Mouse (Mus musculus) liver (tissue): ENCODE measurements at regions not wholly inside any gene's neighbourhood (a gene's known extent, or its start where the extent isn't known, plus 50 kb on each side); places are given as distances from the start of the nearest gene placed in this dataset.

ENCODE experiments used
- DNase-seq: peaks from one replicate; pipeline ENCODE4 v3.0.0-alpha.2; 2020; ENCODE audit warnings: mixed read lengths

- no peak for DNase-seq
Observed at GRCm38 (mm10) chr9:52839996-52840395, 160.4 kb upstream of the AI593442 start.

GRCm38 (mm10) chr9:52836151-52836630 lies 156.6 kb upstream of the AI593442 start:
- DNase-seq = no peak

GRCm38 (mm10) chr9:52835481-52836150 lies 156.0 kb upstream of the AI593442 start:
- DNase-seq = no peak

- no peak for DNase-seq
Observed at GRCm38 (mm10) chr9:52826781-52827180, 147.2 kb upstream of the AI593442 start.

GRCm38 (mm10) chr9:52816309-52816708 lies 136.7 kb upstream of the AI593442 start:
- no peak for DNase-seq

GRCm38 (mm10) chr9:52802969-52803368 lies 123.4 kb upstream of the AI593442 start:
- DNase-seq = no peak

GRCm38 (mm10) chr9:52801801-52802200 lies 122.2 kb upstream of the AI593442 start:
- no peak for DNase-seq

- DNase-seq = no peak
Observed at GRCm38 (mm10) chr9:52800476-52800875, 120.9 kb upstream of the AI593442 start.

GRCm38 (mm10) chr9:52792596-52792995 lies 113.0 kb upstream of the AI593442 start:
- no peak for DNase-seq

- DNase-seq = no peak
Observed at GRCm38 (mm10) chr9:52782520-52782919, 102.9 kb upstream of the AI593442 start.

- DNase-seq = no peak
Observed at GRCm38 (mm10) chr9:52776542-52776941, 97.0 kb upstream of the AI593442 start.

- no peak for DNase-seq
Observed at GRCm38 (mm10) chr9:52775232-52775631, 95.7 kb upstream of the AI593442 start.

- DNase-seq = no peak
Observed at GRCm38 (mm10) chr9:52768056-52768455, 88.5 kb upstream of the AI593442 start.

GRCm38 (mm10) chr9:52765809-52766208 lies 86.2 kb upstream of the AI593442 start:
- no peak for DNase-seq

- DNase-seq = no peak
Observed at GRCm38 (mm10) chr9:52762836-52763235, 83.3 kb upstream of the AI593442 start.

- DNase-seq = peak; percentile 7
Observed at GRCm38 (mm10) chr9:52761257-52761656, 81.7 kb upstream of the AI593442 start.

GRCm38 (mm10) chr9:52748366-52748765 lies 68.8 kb upstream of the AI593442 start:
- DNase-seq = no peak

- no peak for DNase-seq
Observed at GRCm38 (mm10) chr9:52738560-52739100, 59.0 kb upstream of the AI593442 start.
